Mouse (Mus musculus) embryonic facial prominence, embryonic 12.5 days (tissue): ENCODE results near the gene Capn3. TPM values are rescaled to one million over a fixed set of nuclear protein-coding genes. Genes with fewer than 3 reads are reported as not detected.
A peak's percentile ranks its signal among the peaks of the same experiment; 100 is the strongest.

Experiments
- ATAC-seq: fragments of 200-750 bp; cut with Nextera tagmentation; 2 replicates; pipeline ENCODE4 v1.8.0; 2017; ENCODE audit not compliant: insufficient number of reproducible peaks, insufficient read depth, low FRiP score, low TSS enrichment
- H3K27ac ChIP-seq: fragments of 300-500 bp; sonication (generic); 2 replicates; pipeline ENCODE4 v1.5.1; 2016; ENCODE audit warnings: mild to moderate bottlenecking
- H3K27me3 ChIP-seq: fragments of 300-500 bp; sonication (generic); 2 replicates; pipeline ENCODE4 v1.6.1; 2016; ENCODE audit warnings: mild to moderate bottlenecking, moderate library complexity
- H3K36me3 ChIP-seq: fragments of 300-500 bp; sonication (generic); 2 replicates; pipeline ENCODE4 v1.6.1; 2016; ENCODE audit warnings: mild to moderate bottlenecking
- H3K4me1 ChIP-seq: fragments of 300-500 bp; sonication (generic); 2 replicates; pipeline ENCODE4 v1.6.1; 2016
- H3K4me2 ChIP-seq: fragments of 300-500 bp; sonication (generic); replicated peaks from 2 replicates; pipeline ENCODE4 v1.6.1; 2016; ENCODE audit warnings: mild to moderate bottlenecking, moderate library complexity
- H3K4me3 ChIP-seq: fragments of 300-500 bp; sonication (generic); 2 replicates; pipeline ENCODE4 v1.5.1; 2016; ENCODE audit warnings: mild to moderate bottlenecking
- H3K9ac ChIP-seq: fragments of 300-500 bp; sonication (generic); 2 replicates; pipeline ENCODE4 v1.6.1; 2016; ENCODE audit warnings: mild to moderate bottlenecking, moderate library complexity
- H3K9me3 ChIP-seq: fragments of 300-500 bp; sonication (generic); 2 replicates; pipeline ENCODE4 v1.6.1; 2016; ENCODE audit warnings: mild to moderate bottlenecking, moderate library complexity
- whole genome bisulfite sequencing: fragments of 180-500 bp; shearing (Covaris S2); methylation state at CpG from one replicate; pipeline ENCODE4 v1.1.7; 2016; 5-methylcytosine and 5-hydroxymethylcytosine counted together
- polyA plus RNA-seq: library from polyadenylated mRNA; unstranded; fragments of >200 nt; fragmentation: Nextera tagmentation; extraction: Ambion mirVana; gene quantifications from 2 replicates; pipeline ENCODE4 v1.2.1, GENCODE M21; 2016

The Capn3 gene
- polyA plus RNA-seq, 1 experiment from 2014 or later, result 7.2 TPM

- Histone ChIP-seq H3K9me3 (no peaks in the 10 kb centered on the region), H3K4me1 (no peaks in the 10 kb centered on the region), H3K9ac (no peak overlapping the region), H3K4me2 (no peak overlapping the region), H3K27ac (no peak overlapping the region), H3K27me3 (no peaks in the 10 kb centered on the region), H3K4me3 (no peak overlapping the region), H3K36me3 (peaks cover 86% of the 10 kb centered on the region)
- WGBS, result 88% methylated on average over 5 of the region's 5 CpGs
- ATAC-seq, result no peak
Observed at GRCm38 (mm10) chr2:120518547-120519210, 62.9 kb downstream of the Capn3 start.

- H3K4me2 ChIP-seq, result no peak overlapping the region
- H3K36me3 ChIP-seq, result peaks cover 94% of the 10 kb centered on the region
- no peaks in the 10 kb centered on the region for H3K27me3 ChIP-seq
- no peak overlapping the region for H3K4me3 ChIP-seq
- H3K9ac ChIP-seq, result no peak overlapping the region
- ATAC-seq, result no peak
- H3K4me1 ChIP-seq, result no peaks in the 10 kb centered on the region
- WGBS, result 91% methylated on average over 5 of the region's 5 CpGs
- no peaks in the 10 kb centered on the region for H3K9me3 ChIP-seq
- H3K27ac ChIP-seq, result no peak overlapping the region
Observed at GRCm38 (mm10) chr2:120526771-120527170, 71.0 kb downstream of the Capn3 start.

- no peaks in the 10 kb centered on the region for H3K9me3 ChIP-seq
- no peak overlapping the region for H3K4me3 ChIP-seq
- ATAC-seq, result no peak
- no peak overlapping the region for H3K4me2 ChIP-seq
- H3K27ac ChIP-seq, result no peak overlapping the region
- peaks cover 89% of the 10 kb centered on the region for H3K36me3 ChIP-seq
- H3K4me1 ChIP-seq, result no peaks in the 10 kb centered on the region
- no peak overlapping the region for H3K9ac ChIP-seq
- H3K27me3 ChIP-seq, result no peaks in the 10 kb centered on the region
Observed at GRCm38 (mm10) chr2:120529531-120529930, 73.7 kb downstream of the Capn3 start.

DNA sequence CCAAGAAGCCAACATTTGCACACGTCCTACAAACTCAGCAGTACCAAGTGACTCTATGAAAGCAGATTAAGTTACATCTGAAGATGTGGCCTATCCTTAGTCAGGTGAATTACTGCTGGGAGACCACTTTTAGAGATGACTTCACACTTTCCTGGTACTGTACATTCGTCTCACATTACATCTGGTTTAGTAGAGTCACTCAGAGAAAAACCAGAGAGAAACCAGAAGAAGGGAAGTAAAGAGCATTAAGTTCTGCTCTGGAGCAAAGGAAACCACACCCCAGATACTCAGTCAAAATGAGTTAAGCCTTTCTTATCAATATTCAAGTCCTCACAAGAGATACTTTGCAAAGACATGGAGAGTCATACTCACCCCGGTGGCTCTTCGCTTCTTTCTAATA lies 75.4 kb downstream of the Capn3 start:
- Histone ChIP-seq H3K9ac (no peak overlapping the region), H3K27me3 (no peaks in the 10 kb centered on the region), H3K4me2 (no peak overlapping the region), H3K9me3 (no peaks in the 10 kb centered on the region), H3K4me1 (no peaks in the 10 kb centered on the region), H3K27ac (no peak overlapping the region), H3K36me3 (peaks cover 84% of the 10 kb centered on the region), H3K4me3 (no peak overlapping the region)
- no peak for ATAC-seq
- 92% methylated on average over 4 of the region's 4 CpGs for WGBS

DNA sequence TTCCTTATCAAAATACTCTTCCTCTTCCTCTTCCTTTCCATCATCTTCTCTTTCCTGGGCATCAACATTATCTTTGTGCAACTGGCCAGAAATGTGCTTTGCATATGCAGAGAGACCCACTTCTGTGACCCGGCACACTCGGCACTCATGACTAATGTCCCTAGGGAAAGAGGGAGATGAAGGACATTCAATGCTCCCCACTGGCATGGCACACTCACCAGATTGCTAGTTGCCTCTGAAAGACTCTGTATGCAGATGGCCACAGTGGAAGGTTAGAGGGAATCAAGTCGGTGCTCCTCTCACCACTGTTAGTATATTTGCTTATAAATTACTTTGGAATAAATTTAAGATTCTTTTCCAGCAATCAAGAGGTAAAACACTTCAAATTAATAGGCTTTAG lies 83.5 kb downstream of the Capn3 start:
- Histone ChIP-seq H3K4me3 (no peak overlapping the region), H3K4me2 (no peak overlapping the region), H3K27ac (no peak overlapping the region), H3K27me3 (no peaks in the 10 kb centered on the region), H3K9ac (no peak overlapping the region), H3K36me3 (peaks cover 26% of the 10 kb centered on the region), H3K9me3 (no peaks in the 10 kb centered on the region), H3K4me1 (peaks cover 7% of the 10 kb centered on the region; the same call in 1 of the 2 replicates)
- WGBS, result 86% methylated on average over 3 of the region's 3 CpGs
- ATAC-seq, result no peak

DNA sequence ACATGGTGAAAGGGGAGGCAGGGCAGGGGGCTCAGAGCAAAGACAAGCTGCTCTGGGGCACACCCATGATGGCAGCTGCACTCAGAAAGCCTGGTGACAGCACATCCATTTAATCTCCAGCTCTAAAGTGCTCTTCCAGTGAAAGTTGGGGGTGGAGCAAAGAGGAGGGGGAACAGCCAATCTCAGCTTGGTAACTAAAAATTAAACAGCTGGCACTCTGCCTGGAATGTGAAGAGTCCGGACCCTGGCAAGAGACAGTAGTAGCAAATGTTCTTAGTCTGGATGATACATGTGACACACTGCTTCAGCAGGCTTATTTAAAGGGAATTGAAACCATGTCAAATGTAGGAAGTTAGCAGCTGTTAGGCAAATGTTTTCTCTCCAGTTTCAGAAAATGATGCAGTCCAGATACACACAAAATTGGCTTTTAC lies 84.0 kb downstream of the Capn3 start:
- peaks cover 25% of the 10 kb centered on the region for H3K36me3 ChIP-seq
- H3K4me2 ChIP-seq, result no peak overlapping the region
- H3K27ac ChIP-seq, result no peak overlapping the region
- no peaks in the 10 kb centered on the region for H3K27me3 ChIP-seq
- H3K9me3 ChIP-seq, result no peaks in the 10 kb centered on the region
- peak; percentile 60; the same call in 1 of the 2 replicates for ATAC-seq
- H3K4me3 ChIP-seq, result no peak overlapping the region
- H3K4me1 ChIP-seq, result peaks cover 7% of the 10 kb centered on the region; the same call in 1 of the 2 replicates
- 30% methylated on average over 1 of the region's 1 CpGs for WGBS
- no peak overlapping the region for H3K9ac ChIP-seq

DNA sequence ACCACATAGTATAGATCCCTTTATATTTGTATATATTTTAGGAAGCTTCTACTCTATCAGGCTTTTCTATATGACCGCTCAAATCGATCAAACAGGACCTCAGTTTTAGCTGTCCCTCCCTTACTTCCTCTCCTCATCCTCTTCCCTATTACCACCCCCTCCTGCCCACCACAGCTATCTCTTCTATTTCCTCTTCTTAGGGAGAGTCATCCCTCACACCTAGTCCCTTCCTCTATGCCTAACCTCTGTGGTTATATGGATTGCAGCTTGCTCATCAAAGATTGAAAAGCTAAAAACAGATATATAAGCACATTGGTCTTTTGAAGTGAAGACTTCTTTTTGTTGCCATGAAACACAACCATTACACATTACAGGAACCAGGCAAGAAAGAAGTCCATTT lies 88.9 kb downstream of the Capn3 start:
- Histone ChIP-seq H3K36me3 (peaks cover 32% of the 10 kb centered on the region; the same call in 1 of the 2 replicates), H3K4me2 (no peak overlapping the region), H3K4me3 (no peak overlapping the region), H3K27ac (no peak overlapping the region), H3K4me1 (peaks cover 3% of the 10 kb centered on the region; the same call in 1 of the 2 replicates), H3K27me3 (no peaks in the 10 kb centered on the region), H3K9ac (no peak overlapping the region), H3K9me3 (no peaks in the 10 kb centered on the region)
- WGBS, result 98% methylated on average over 2 of the region's 2 CpGs
- no peak for ATAC-seq

Other genes with a start within 250 kb of the Capn3 start
- gene Pla2g4e, start 210.7 kb upstream of the Capn3 start, polyA plus RNA-seq, result 0.04 and 0.11 TPM in 2 replicates
- 0.08 and 0.09 TPM in 2 replicates for gene Pla2g4d, start 166.8 kb upstream of the Capn3 start, polyA plus RNA-seq
- gene Pla2g4f, start 141.9 kb upstream of the Capn3 start, polyA plus RNA-seq, result 0.06 TPM in 1 of 2 replicates, not detected in the other
- gene Vps39, start 102.9 kb upstream of the Capn3 start, polyA plus RNA-seq, result 27.8 and 29.7 TPM in 2 replicates
- 8.3 and 9.0 TPM in 2 replicates for gene Ganc, start 52.1 kb upstream of the Capn3 start, polyA plus RNA-seq
- 9.0 and 9.6 TPM in 2 replicates for gene Tmem87a, start 51.9 kb upstream of the Capn3 start, polyA plus RNA-seq
- 57.0 and 59.0 TPM in 2 replicates for gene Zfp106, start 107.8 kb downstream of the Capn3 start, polyA plus RNA-seq
- gene Snap23, start 111.7 kb downstream of the Capn3 start, polyA plus RNA-seq, result 56.4 and 60.7 TPM in 2 replicates
- 28.1 and 28.7 TPM in 2 replicates for gene Haus2, start 153.4 kb downstream of the Capn3 start, polyA plus RNA-seq
- gene Lrrc57, start 153.5 kb downstream of the Capn3 start, polyA plus RNA-seq, result 25.1 and 28.4 TPM in 2 replicates
- 6.3 and 6.4 TPM in 2 replicates for gene Stard9, start 173.1 kb downstream of the Capn3 start, polyA plus RNA-seq